Mouse (Mus musculus) cerebellum, adult 8-10 months (tissue): ENCODE results near the gene Lrrc8a.

ENCODE experiments used
- DNase-seq: peaks from one replicate; pipeline ENCODE4 v3.0.0; 2022

Lrrc8a gene

DNA sequence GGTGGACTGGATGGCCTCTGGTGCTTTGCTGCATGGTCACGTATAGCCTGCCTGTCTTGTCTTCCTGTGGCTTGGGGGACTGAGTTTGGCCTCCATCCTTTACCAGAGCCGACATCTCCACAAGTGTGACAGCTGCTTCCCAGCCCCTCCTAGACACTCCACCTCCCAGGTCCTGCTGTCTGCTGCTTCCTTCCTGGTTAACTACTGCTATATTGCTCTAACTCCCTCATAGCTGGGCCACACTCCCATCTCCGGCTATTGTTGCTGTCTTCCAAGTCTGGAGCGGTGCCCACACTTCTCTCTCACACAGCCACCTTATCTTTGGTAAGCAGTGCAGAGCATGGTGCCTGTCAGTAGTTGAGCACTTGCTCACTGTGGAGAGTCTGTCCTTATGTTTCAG lies 2.3 kb downstream of the Lrrc8a start:
- DNase-seq, result peak; percentile 20

DNA sequence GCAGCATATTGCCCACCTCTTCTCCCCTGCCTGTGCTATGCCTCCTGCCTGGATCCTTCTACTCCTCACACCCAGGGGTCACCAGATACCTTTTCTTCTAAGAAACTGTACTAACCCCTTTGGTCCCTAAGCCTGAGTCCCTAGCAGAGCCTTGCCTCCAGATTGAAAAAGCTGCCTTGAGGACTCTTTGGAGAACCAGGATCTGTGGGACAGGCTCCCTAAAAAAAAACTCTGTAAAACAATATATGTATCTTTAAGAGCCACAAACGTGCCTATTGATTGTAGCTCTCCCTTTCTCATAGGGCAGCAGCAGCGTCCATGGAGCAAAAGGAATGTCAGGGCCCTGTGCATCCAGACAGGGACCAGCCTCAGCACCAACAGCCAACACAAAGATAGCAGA lies 2.8 kb downstream of the Lrrc8a start, which contains the start of gene Gm28035:
Gm28035 (plus strand) TSS at position 301 of the 400 bp plus-strand sequence.
- no peak for DNase-seq

DNA sequence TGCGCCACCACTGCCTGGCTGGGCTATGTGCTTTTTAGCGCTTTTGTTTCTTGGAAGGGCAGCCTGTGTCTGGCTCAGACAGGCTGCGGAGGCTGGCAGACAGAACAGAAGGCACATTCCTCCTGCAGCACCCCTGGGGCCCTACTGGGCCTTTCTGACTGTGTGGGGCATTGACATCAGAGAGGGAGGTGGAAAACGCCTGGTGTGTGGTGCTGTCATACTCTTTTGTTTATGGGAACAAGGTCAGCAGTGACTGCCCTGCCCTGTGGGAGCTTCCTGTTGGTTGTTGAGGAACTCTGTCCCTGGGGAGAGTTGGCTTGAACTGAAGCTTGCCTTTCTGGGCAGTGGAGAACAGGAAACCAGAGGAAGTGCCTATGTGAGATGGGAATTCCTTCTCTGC lies 5.0 kb downstream of the Lrrc8a start:
- peak; percentile 64 for DNase-seq

DNA sequence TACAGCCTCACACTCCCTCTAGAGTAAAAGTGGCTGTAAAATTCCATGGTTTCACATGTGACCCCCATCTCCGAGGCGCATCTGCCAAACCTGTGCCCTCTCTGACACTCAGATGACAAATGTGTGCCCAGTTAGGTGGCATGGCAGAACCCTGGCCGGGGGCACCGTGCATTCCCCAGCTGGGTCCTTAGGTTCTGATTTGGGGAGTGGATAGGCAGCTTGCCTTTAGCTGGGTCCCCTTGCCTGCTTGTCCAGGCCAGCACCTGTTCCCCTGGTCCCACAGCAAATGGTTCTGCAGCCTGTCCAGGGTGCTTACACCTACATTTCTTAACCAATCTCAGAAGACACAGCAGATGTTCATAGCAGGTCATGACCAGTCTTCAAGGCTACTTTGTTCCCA lies 5.9 kb downstream of the Lrrc8a start:
- DNase-seq, result no peak

DNA sequence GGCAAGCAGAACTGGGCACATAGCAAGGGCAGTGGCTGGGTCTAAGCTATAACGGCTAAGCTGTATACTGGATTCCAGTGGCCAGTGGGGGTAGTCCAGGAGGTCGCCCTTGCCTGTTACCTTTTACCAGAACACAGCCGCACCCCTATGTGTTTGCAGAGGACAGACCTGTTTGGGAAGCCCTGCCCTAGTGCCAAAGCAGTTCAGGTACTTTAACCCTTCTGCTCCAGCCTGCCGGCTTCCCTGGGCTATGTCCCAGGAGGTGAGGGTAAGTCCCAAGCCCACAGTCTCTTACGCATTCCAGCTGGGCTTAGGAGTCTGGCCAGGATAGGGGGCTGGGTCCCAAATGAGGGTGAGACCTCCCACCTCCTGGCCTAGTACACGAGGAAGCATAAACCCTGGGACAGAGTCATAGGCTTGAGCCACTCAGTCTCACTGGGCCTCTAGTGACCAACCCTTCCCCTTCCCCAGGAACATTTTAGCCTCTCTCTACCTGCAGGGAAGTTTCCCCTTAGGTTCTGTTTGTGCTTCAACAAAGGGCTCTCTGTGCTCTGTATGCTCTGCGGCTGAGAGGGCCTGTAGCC lies 7.2 kb downstream of the Lrrc8a start:
- DNase-seq, result no peak

DNA sequence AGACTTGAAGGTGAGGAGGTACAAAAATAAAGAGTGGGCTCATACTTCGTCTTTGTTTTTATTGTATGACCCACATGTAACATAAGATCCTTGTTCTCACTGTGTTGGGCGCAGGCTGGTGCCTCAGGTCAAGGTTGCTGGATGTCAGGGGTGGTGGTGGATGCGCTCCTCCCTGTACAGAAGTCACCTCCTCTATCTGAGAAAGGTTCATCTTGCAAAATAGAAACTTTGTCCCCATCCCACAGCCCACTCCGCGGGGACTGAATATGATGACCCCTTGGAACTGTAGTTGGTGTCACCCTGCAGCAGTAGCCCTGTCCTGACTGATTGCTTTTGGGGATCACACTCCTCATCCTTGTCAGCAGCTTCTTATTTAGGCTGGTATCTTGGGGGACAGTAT lies 9.5 kb downstream of the Lrrc8a start:
- DNase-seq, result no peak

DNA sequence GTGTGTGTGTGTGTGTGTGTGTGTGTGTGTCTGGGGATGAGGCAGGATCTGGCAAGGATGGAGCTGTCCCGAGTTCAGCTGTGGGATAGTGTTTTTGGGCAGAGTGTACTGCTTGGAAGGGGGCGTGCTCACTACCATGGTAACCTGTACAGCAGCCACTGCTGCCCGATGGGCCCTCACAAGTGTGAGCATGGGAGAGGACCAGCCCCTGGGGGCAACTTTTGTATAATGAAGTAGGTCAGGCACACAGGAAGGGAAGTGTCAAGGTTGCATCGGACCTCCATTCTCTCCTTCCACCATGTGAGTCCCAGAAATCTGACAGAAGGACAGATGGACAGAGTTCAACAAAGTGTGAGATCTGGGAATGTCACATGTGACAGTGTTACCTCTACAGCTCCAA lies 10.2 kb downstream of the Lrrc8a start:
- no peak for DNase-seq

DNA sequence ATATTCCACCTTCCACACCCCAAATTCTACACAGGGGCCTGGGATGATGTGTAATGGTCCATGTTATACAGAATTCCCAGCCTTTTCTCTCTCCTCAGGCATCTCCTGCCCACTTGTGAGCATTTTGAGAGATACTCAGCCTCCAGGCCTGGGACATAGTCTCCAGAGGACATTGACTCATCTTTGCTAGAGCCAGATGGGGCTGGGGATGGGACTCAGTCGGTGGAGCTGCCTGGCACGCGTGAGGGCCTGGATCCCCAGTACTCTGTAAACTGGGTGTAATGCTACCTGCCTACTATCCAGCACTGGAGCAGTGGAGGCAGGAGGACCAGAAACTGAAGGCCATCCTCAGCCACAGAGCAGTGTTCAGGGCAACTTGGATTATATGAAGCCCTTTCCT lies 11.7 kb downstream of the Lrrc8a start:
- DNase-seq, result no peak

DNA sequence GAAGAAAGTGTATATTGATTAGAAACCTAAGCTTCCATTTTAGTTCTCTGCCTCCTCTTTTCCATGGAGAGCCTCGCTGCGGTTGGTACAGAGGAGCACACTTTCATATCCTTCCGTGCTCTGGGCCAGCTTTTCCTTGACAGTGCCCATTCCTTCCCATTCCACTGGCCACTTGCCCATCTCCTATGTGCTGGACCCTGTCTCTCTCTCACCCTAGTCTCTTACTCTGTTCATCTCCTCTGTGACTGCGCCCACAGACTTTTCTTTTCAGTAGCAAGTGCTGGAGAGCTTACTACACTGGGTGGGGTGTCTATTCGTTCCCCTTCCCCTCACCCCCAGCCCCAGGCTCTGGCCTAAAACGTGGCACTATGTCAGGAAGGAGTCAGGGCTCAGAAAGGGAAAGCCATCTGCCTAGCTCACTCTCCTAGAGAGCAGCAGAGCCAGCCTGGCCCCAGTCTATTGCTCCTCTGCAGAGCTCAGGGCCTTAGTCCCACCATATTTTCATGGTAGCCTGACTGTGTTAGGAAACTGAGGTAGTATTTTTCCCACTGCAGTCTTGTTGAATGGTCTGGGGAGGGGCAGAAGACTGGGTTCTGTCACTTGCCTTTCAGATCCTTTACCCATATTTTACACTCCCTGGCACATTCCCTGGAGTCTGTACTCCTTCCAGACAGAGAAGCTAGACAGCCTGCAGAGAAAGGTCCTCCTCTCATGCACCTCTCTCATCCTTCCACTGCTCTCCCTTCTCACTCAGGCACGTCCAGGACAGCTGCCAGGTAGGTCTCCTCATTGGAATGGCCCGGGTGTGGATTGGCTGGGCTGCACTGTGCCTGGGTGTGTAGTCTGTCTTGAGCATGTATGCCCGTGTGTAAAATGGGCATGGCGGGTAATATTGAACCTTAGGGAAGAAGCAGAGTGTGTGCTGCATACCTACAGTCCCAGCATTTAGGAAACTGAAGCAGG lies 12.9 kb downstream of the Lrrc8a start:
- no peak for DNase-seq

DNA sequence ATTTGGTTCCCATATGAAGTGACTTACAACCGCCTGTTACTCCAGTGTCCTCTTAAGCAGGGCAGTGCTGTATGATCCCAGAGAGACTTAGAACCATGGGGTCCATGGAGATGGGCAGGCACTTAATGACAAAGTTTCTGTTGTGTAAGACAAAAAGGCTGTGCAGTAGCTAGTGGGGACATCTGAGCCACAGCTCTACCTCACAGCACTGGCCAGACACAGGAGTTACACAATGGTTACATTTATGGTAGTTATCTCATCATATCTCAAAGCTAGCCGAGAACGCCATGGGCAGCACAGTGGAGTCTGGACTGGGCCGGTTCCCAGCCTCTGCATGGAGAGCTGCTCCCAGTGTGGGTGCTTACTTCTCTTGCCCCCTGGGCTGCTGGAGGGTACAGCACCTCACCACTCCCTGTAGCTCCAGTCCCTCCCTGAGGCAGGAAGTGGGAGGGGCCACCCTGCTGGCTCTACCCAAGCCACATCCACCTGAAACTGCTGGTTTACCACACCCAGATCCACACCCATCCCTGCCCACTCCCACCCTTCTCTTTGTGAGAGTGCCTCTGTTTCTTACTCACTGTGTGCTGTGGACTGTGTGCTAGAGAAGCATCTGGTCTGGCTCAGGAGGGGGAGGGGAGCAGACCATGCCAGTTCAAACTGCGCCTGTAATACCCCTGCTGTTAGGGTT lies 14.0 kb downstream of the Lrrc8a start:
- DNase-seq, result no peak

DNA sequence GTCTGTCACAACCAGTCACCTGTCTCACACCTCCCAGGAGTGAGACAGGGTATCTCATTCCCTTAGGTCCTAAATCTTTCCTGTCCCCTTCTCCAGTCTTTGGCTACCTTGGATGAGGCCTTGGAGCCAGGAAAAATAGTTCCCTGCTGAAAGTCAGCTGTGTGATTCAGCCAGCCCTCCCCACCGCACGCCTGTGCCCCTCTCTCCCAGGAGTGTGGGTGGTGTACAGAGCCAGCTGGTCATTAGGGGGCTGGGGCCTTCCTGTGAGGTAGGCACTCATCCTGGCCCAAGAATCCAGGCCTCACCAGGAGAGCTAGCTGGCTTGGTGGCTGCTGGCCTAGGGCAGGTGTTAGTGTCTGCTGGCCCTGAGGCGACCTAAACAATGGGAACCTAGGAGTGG lies 15.0 kb downstream of the Lrrc8a start:
- DNase-seq, result no peak

DNA sequence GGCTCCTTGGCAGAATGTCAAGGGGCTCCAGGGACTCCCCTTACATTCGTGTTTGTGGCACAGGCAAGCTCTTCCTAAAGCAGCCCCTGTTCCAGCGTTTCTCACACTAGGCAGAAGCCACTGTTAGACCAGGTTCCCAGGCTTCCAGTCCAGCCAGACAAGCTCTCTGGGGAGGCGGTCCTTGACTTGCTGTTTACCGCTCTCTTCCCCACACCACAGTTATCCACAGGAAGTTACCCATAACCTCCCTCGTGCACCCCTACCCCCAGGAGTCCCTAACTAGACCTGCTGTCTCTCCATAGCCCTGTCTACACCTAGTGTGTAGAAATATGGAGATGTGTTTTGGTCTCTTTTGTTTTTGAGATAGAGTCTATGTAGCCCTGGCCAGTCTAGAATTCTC lies 16.3 kb downstream of the Lrrc8a start:
- no peak for DNase-seq

DNA sequence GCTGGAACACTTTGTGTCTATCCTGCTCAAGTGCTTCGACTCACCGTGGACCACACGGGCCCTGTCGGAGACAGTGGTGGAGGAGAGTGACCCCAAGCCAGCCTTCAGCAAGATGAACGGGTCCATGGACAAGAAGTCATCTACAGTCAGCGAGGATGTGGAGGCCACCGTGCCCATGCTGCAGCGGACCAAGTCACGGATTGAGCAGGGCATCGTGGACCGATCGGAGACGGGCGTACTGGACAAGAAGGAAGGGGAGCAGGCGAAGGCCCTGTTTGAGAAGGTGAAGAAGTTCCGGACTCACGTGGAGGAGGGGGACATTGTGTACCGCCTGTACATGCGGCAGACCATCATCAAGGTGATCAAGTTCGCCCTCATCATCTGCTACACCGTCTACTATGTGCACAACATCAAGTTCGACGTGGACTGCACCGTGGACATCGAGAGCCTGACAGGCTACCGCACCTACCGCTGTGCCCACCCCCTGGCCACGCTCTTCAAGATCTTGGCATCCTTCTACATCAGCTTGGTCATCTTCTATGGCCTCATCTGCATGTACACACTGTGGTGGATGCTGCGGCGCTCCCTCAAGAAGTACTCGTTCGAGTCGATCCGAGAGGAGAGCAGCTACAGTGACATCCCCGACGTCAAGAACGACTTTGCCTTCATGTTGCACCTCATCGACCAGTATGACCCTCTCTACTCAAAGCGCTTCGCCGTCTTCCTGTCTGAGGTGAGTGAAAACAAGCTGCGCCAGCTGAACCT lies 18.3 kb downstream of the Lrrc8a start:
- DNase-seq, result no peak

DNA sequence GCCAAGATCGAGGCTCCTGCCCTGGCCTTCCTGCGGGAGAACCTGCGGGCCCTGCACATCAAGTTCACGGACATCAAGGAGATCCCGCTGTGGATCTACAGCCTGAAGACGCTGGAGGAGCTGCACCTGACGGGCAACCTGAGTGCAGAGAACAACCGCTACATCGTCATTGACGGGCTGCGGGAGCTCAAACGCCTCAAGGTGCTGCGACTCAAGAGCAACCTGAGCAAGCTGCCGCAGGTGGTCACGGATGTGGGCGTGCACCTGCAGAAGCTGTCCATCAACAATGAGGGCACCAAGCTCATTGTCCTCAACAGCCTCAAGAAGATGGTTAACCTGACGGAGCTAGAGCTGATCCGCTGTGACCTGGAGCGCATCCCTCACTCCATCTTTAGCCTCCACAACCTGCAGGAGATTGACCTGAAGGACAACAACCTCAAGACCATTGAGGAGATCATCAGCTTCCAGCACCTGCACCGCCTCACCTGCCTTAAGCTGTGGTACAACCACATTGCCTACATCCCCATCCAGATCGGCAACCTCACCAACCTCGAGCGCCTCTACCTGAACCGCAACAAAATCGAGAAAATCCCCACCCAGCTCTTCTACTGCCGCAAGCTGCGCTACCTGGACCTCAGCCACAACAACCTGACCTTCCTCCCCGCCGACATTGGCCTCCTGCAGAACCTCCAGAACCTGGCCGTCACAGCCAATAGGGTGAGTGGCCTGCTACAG lies 19.3 kb downstream of the Lrrc8a start:
- no peak for DNase-seq

DNA sequence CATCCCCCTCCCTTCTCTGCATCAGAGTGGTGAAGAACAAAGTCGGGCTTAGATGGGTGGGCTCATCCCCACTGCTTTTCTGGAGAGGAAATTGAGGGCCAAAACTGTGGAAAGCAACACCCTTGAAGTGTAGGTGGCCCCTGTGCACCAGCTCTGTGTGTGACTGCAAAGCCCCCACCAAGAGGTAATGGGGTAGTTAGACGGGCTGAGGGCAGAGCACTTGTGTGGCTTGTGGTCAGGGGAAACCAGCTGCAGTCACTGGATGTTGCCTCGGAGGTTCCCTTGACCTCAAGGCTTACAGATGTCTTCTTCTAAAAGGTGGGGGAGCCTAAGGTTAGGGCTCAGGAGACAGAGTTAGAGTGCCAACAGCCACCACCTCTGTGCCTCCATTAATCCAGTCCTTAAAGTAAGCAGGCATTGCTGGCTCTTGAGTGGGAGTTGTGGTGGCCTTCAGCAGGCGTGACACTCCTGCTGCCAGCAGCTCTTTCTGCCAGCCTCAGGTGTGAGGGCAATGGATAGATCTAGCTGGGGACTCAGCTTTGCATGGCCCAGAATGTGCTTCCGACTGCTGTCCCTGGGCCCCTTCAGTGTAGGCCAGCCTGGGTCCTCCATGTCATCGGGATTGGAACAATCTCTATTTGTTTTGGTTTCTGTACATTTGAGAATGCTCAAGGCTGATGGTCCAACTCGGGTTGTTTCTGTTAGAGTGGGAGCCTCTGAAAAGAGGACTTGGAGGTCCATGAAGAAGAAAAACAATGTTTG lies 20.4 kb downstream of the Lrrc8a start:
- DNase-seq, result no peak

DNA sequence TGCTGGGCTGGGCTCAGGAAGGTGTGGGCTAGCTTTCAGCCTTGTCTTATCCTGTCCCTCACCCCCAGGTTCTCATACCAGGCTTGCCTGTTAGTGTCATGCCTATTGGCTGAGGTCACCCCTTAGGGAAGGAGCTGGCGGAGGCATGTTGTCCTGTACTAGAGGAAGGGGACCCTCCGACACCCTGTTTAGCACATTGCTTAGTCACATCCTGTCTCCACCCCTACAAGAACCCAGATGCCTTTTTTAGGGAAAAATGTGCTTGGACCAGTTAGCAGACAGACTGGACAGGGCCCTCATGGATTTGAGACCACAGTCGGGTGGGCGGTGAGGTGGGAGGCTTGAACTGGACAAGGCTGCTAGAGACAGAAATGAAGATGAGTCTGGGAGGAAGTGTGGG lies 21.1 kb downstream of the Lrrc8a start:
- DNase-seq, result no peak

DNA sequence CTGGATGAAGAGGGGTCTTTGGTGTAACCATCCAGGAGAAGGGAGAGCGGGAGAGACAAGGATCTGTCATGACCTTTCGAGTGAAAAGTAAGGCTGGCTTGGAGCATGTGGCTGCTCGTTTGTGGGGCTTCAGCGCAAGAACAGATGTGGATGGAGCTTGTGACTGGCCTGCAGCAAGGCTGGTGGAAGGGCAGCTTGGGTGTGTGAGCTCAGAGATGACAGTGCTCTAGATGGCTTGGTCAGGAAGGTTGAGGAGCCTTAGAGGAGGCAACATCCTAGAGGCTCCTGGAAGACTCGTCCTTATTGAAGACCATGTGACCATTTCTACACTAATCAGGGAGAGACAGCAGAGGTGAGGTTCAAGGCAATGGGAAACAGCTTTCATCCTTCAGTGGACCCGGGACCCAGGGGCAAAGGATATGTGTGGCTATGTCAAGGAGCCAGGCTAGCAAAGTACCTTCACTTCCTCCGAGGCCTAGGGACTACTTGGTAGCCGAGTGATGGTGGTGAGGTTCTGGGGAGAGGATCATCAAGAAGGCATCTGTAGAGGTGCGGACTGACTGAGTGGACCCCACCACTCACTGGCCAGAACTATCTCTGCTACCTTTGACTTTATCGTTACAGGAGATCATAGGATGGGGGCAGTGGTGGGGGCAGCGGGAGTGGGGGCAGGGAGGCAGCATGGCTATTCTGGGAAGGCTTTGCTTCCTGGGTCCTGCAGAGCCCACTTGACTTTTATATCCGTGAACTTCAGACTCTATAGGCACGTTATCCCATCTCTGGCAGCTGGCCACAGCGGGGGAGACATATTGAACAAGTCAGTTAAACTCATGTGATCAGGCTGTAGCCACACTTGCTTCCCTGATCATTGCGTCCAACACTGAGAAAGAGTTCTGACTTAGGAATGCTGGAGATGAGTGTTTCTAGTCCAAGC lies 21.9 kb downstream of the Lrrc8a start:
- DNase-seq, result no peak

DNA sequence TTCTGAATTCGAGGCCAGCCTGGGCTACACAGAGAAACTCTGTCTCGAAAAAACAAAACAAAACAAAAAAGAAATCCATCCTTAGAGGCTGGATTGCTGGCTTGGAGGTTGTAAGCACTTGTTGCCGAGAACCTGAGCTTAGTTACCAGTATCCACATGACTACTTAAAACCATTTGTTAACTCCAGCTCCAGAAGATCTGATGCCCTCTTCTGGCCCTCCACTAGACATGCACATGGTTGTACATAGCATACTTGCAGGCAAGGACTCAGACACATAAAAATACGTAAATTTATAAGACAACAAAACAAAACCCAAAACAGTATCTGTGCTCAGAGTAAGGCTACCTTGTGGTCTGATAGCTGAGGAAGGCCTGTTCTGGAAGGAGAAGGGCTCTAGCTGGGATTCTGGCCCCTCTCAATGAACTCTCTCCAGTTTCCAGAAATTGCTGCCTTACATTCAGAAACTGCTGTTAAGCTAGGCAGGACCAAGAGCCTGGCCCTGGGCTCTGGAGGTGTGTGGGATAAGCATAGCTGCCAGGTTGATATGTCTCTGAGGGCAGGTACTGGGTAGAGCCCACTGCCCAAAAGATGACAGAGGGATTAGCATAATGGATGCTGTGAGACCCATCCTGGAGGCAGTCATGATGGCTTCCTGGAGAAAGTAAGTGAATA lies 23.7 kb downstream of the Lrrc8a start:
- DNase-seq, result no peak

DNA sequence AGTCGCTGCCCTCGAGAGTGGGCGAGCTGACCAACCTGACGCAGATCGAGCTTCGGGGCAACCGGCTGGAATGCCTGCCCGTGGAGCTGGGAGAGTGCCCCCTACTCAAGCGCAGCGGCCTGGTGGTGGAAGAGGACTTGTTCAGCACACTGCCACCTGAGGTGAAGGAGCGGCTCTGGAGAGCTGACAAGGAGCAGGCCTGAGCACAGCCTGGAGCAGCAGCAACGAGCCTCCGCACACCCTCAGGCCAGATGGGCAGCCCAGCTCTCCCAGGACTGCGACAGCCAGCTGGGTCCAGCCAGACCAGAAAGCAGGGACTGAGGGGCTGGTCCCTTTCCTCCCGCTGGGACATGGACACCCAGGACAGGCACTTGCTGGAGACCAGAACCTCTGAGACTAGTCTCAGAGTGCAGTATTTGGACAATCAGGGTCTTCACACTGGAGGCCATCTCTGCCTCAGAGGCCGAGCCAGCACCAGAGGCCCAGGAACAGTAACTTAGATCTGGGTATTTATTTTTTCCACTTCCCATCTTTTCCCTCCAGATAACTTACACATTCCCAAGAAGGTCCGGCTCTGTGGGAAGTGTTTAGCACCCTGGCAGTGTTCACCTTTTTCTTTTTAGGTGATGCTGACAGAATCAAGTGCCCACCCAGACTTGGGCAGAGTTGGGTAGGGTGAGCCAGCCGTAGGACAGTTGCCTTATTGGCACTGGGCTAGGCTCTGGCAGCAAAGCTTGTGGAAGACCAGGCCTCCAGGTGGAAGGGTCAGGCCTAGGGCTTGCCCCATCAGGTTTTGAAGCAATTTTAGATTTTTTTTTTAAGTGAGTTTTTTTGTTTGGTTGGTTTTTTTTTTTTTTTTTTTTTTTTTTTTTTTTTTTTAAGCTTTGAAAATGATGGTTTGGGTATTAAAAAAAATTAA lies 24.7 kb downstream of the Lrrc8a start:
- peak; percentile 33 for DNase-seq
